Comparison of ENCODE assay signal across 10 mouse cellular contexts in genomic region chr5:24611366-24612301, GRCm38 (mm10). TPM values are rescaled to one million over a fixed set of nuclear protein-coding genes. Genes with fewer than 3 reads are reported as not detected.
DNase-seq lines count a peak whose midpoint lies in the region; ATAC-seq and TF ChIP-seq lines count a peak whose summit lies in the region.
"Had no signal": no experiment of that assay in that cellular context is flagged by ENCODE, and none has a peak within 500 bp of the region (broad histone marks: within the 10 kb centered on the region; RNA-seq: fewer than 3 reads in every experiment).

No protein-coding gene starts in this region.

- DNase-seq in layer of hippocampus, postnatal 10 days (ENCODE audit: low spot score in 2 of 2): peak; percentile 71 to 77
- DNase-seq in layer of hippocampus, adult 9-11 months: no peak
- peak; percentile 65 for DNase-seq in adrenal gland, postnatal 14 days
- DNase-seq in forebrain, embryonic 11.5 days (ENCODE audit: low spot score): peak; percentile 54
- DNase-seq in kidney, adult 2 months: peak; percentile 87
- no peak for DNase-seq in lung, postnatal 36 days

- no peak for TF ChIP-seq POLR2A in kidney, adult 2 months (IDR thresholded peaks at IDR 0.05; ENCODE audit: low read depth, low read length)

- peaks cover 10% of the 10 kb centered on the region for H3K4me1 ChIP-seq in forebrain, embryonic 11.5 days (replicated peaks; ENCODE audit: control insufficient read depth, insufficient read depth, low read length)
- peaks cover 3% of the 10 kb centered on the region; the same call in 1 of the 2 replicates for H3K4me1 ChIP-seq in kidney, adult 2 months (ENCODE audit: control insufficient read depth, insufficient read depth, low read length)
- 0 out of 2 replicates have a peak, but pooled peaks cover 3% of the 10 kb centered on the region for H3K4me1 ChIP-seq in liver, embryonic 12.5 days

- no peaks in the 10 kb centered on the region for H3K36me3 ChIP-seq in forebrain, embryonic 11.5 days (ENCODE audit: control insufficient read depth, insufficient read depth, low read length)
- H3K36me3 ChIP-seq in kidney, adult 2 months (ENCODE audit: control insufficient read depth, insufficient read depth, low read length): no peaks in the 10 kb centered on the region
- H3K36me3 ChIP-seq in liver, embryonic 12.5 days: no peaks in the 10 kb centered on the region
- H3K36me3 ChIP-seq: embryonic facial prominence, embryonic 12.5 days had no signal

- 59% methylated on average over 7 of the region's 7 CpGs for WGBS in forebrain, embryonic 11.5 days
- 37% methylated on average over 7 of the region's 7 CpGs for WGBS in kidney, adult 2 months
- WGBS in liver, embryonic 12.5 days (ENCODE audit: insufficient replicate concordance): 68% methylated on average over 7 of the region's 7 CpGs

- no peaks in the 10 kb centered on the region for H3K27me3 ChIP-seq in forebrain, embryonic 11.5 days (ENCODE audit: control insufficient read depth, insufficient read depth, low read length)
- H3K27me3 ChIP-seq in kidney, adult 2 months (replicated peaks; ENCODE audit: control insufficient read depth, insufficient read depth, low read length): no peaks in the 10 kb centered on the region
- peaks cover 65% of the 10 kb centered on the region for H3K27me3 ChIP-seq in liver, embryonic 12.5 days (replicated peaks)
- H3K27me3 ChIP-seq: embryonic facial prominence, embryonic 12.5 days had no signal

- no peak overlapping the region for H3K27ac ChIP-seq in forebrain, embryonic 11.5 days (ENCODE audit: low read depth, low read length)
- H3K27ac ChIP-seq in kidney, adult 2 months (ENCODE audit: insufficient read depth, low read depth, low read length): no peak overlapping the region
- no peak overlapping the region for H3K27ac ChIP-seq in liver, embryonic 12.5 days
- H3K27ac ChIP-seq: embryonic facial prominence, embryonic 12.5 days had no signal

- no peak for TF ChIP-seq CTCF in kidney, adult 2 months (conservative IDR thresholded peaks at IDR 0.05; ENCODE audit: insufficient read depth, insufficient read length, low read depth, low read length)

- no peak overlapping the region for H3K4me3 ChIP-seq in forebrain, embryonic 11.5 days (ENCODE audit: low read depth, low read length)
- H3K4me3 ChIP-seq in kidney, adult 2 months (ENCODE audit: insufficient read depth, low read depth, low read length): no peak overlapping the region
- no peak overlapping the region for H3K4me3 ChIP-seq in liver, embryonic 12.5 days
- H3K4me3 ChIP-seq: embryonic facial prominence, embryonic 12.5 days had no signal

- H3K9me3 ChIP-seq in forebrain, embryonic 11.5 days (ENCODE audit: control insufficient read depth, low read length): no peaks in the 10 kb centered on the region
- H3K9me3 ChIP-seq in liver, embryonic 12.5 days (replicated peaks): no peaks in the 10 kb centered on the region
- H3K9me3 ChIP-seq: embryonic facial prominence, embryonic 12.5 days had no signal

- peak; percentile 67 for ATAC-seq in forebrain, embryonic 11.5 days (replicated peaks; ENCODE audit: low FRiP score)
- ATAC-seq in erythroid progenitor cell, adult 5-6 weeks (replicated peaks; ENCODE audit: low FRiP score, poor library complexity, severe bottlenecking): no peak; the same call in 1 of the 2 replicates
- no peak for ATAC-seq in liver, embryonic 12.5 days

- no peak overlapping the region for H3K4me2 ChIP-seq in forebrain, embryonic 11.5 days (ENCODE audit: low read depth, low read length, severe bottlenecking)
- no peak overlapping the region for H3K4me2 ChIP-seq in liver, embryonic 12.5 days
- H3K4me2 ChIP-seq: embryonic facial prominence, embryonic 12.5 days had no signal

- H3K9ac ChIP-seq in forebrain, embryonic 11.5 days (ENCODE audit: low read length): no peak overlapping the region
- H3K9ac ChIP-seq in liver, embryonic 12.5 days: no peak overlapping the region
- H3K9ac ChIP-seq: embryonic facial prominence, embryonic 12.5 days had no signal

RNA-seq across cellular contexts. Expression of gene Smarcd3, which starts 12.6 kb away (rescaled TPM):
- total RNA-seq in layer of hippocampus, postnatal 10 days (2021): 100 to 1,000 TPM; 136 to 148 TPM
- total RNA-seq in adrenal gland, postnatal 14 days (2021): 15.5 and 24.3 TPM in 2 replicates
- polyA plus RNA-seq in forebrain, embryonic 11.5 days (2014; fragmentation: Nextera tagmentation; extraction: Ambion mirVana): 76.0 and 93.8 TPM in 2 replicates
- polyA plus RNA-seq in kidney, adult 2 months (2012; rRNA removed): 12.4 and 15.9 TPM in 2 replicates
- total RNA-seq in erythroid progenitor cell, adult 5-6 weeks (2015; ENCODE audit: low replicate concordance): not detected in 2 replicates
- total RNA-seq in erythroid progenitor cell, adult 5-6 weeks (2017; ENCODE audit: low replicate concordance): not detected in 2 replicates
- polyA plus RNA-seq in liver, embryonic 12.5 days (2016; fragmentation: Nextera tagmentation; extraction: Ambion mirVana): 5.8 and 8.3 TPM in 2 replicates

RNA-seq across cellular contexts. Expression of gene Chpf2, which starts 25.1 kb away (rescaled TPM):
- 10 to 100 TPM; 54.6 to 64.1 TPM for total RNA-seq in layer of hippocampus, postnatal 10 days (2021)
- total RNA-seq in adrenal gland, postnatal 14 days (2021): 32.3 and 44.0 TPM in 2 replicates
- 11.4 and 11.5 TPM in 2 replicates for polyA plus RNA-seq in forebrain, embryonic 11.5 days (2014; fragmentation: Nextera tagmentation; extraction: Ambion mirVana)
- 20.2 and 27.5 TPM in 2 replicates for polyA plus RNA-seq in kidney, adult 2 months (2012; rRNA removed)
- total RNA-seq in erythroid progenitor cell, adult 5-6 weeks (2015; ENCODE audit: low replicate concordance): 5.9 and 10.5 TPM in 2 replicates
- 5.5 and 11.9 TPM in 2 replicates for total RNA-seq in erythroid progenitor cell, adult 5-6 weeks (2017; ENCODE audit: low replicate concordance)
- polyA plus RNA-seq in liver, embryonic 12.5 days (2016; fragmentation: Nextera tagmentation; extraction: Ambion mirVana): 16.6 and 17.6 TPM in 2 replicates

RNA-seq across cellular contexts. Expression of gene Abcf2, which starts 34.4 kb away (rescaled TPM):
- total RNA-seq in layer of hippocampus, postnatal 10 days (2021): 10 to 100 TPM; 53.2 to 57.3 TPM
- total RNA-seq in adrenal gland, postnatal 14 days (2021): 59.3 and 67.0 TPM in 2 replicates
- 153 and 165 TPM in 2 replicates for polyA plus RNA-seq in forebrain, embryonic 11.5 days (2014; fragmentation: Nextera tagmentation; extraction: Ambion mirVana)
- polyA plus RNA-seq in kidney, adult 2 months (2012; rRNA removed): 40.2 and 47.6 TPM in 2 replicates
- total RNA-seq in erythroid progenitor cell, adult 5-6 weeks (2015; ENCODE audit: low replicate concordance): 14.7 and 18.0 TPM in 2 replicates
- total RNA-seq in erythroid progenitor cell, adult 5-6 weeks (2017; ENCODE audit: low replicate concordance): 13.7 and 18.1 TPM in 2 replicates
- polyA plus RNA-seq in liver, embryonic 12.5 days (2016; fragmentation: Nextera tagmentation; extraction: Ambion mirVana): 93.7 and 95.9 TPM in 2 replicates

RNA-seq across cellular contexts. Expression of gene 4931409K22Rik, which starts 55.0 kb away (rescaled TPM):
- total RNA-seq in layer of hippocampus, postnatal 10 days (2021): not detected
- total RNA-seq in adrenal gland, postnatal 14 days (2021): not detected in 2 replicates
- 0.20 TPM in 1 of 2 replicates, not detected in the other for polyA plus RNA-seq in forebrain, embryonic 11.5 days (2014; fragmentation: Nextera tagmentation; extraction: Ambion mirVana)
- polyA plus RNA-seq in kidney, adult 2 months (2012; rRNA removed): 0.10 and 0.14 TPM in 2 replicates
- total RNA-seq in erythroid progenitor cell, adult 5-6 weeks (2015; ENCODE audit: low replicate concordance): not detected in 2 replicates
- not detected in 2 replicates for total RNA-seq in erythroid progenitor cell, adult 5-6 weeks (2017; ENCODE audit: low replicate concordance)
- polyA plus RNA-seq in liver, embryonic 12.5 days (2016; fragmentation: Nextera tagmentation; extraction: Ambion mirVana): 0.05 TPM in 1 of 2 replicates, not detected in the other
- total RNA-seq: left cerebral cortex, adult 18-20 months had no signal

Comparison
In these comparisons a context has a peak if more than half of its experiments do, and no peak if none do; other contexts are left out.
1. DNase-seq: peak in layer of hippocampus, postnatal 10 days (2 of 2), adrenal gland, postnatal 14 days (single experiment), forebrain, embryonic 11.5 days (single experiment) and kidney, adult 2 months (single experiment); none in layer of hippocampus, adult 9-11 months (single experiment) and lung, postnatal 36 days (single experiment).
2. RNA of gene Smarcd3, which starts 12.6 kb away (total RNA-seq): 136 to 148 TPM in layer of hippocampus, postnatal 10 days and 15.5 to 24.3 TPM in adrenal gland, postnatal 14 days; not detected in erythroid progenitor cell, adult 5-6 weeks; every median in the first group is over 10 times any median in the second.